Mouse (Mus musculus) myocyte (in vitro differentiated cells): ENCODE data around the gene Gm4744. TPM values are rescaled to one million over a fixed set of nuclear protein-coding genes. Genes with fewer than 3 reads are reported as not detected.
"Not testable (repeated sequence)": the region's sequence is repeated elsewhere in the genome, so short reads cannot be mapped to it uniquely, and the experiment has no call there.

Experiments
- H3K27me3 ChIP-seq: one replicate; pipeline ENCODE4 v1.6.1; 2011; ENCODE audit not compliant: control insufficient read depth, insufficient read depth, insufficient read length
- H3K36me3 ChIP-seq: one replicate; pipeline ENCODE4 v1.6.1; 2011; ENCODE audit not compliant: control insufficient read depth, insufficient read depth
- H3K4me2 ChIP-seq: one replicate; pipeline ENCODE4 v1.6.1; 2011; ENCODE audit warnings: low read depth, control low read depth
- H3K4me3 ChIP-seq: one replicate; pipeline ENCODE4 v1.5.1; 2011; ENCODE audit warnings: mild to moderate bottlenecking, control low read depth, moderate library complexity
- H3K79me2 ChIP-seq: one replicate; pipeline ENCODE4 v1.6.1; 2011; ENCODE audit not compliant: control insufficient read depth, insufficient read depth
- H3ac ChIP-seq: one replicate; pipeline ENCODE4 v1.6.1; 2011; ENCODE audit not compliant: control insufficient read depth, insufficient read length
- CEBPB ChIP-seq: IDR thresholded peaks from 2 replicates; pipeline ENCODE4 v1.6.1; 2011; ENCODE audit warnings: mild to moderate bottlenecking, moderate library complexity; ENCODE audit not compliant: poor library complexity, insufficient read depth, severe bottlenecking
- E2F4 ChIP-seq: IDR thresholded peaks from one replicate; pipeline ENCODE4 v1.6.1; 2011; ENCODE audit warnings: mild to moderate bottlenecking, control low read depth, moderate library complexity; ENCODE audit not compliant: insufficient read depth
- MAX ChIP-seq: IDR thresholded peaks from one replicate; pipeline ENCODE4 v1.6.1; 2011; ENCODE audit warnings: low read depth, mild to moderate bottlenecking, control low read depth
- MYOD1 ChIP-seq, 3 experiments: IDR thresholded peaks; one replicate each; pipeline ENCODE4 v1.6.1; 2011; ENCODE audit warnings: control low read depth in 2 of 3, low read depth in 2 of 3, mild to moderate bottlenecking in 2 of 3, moderate library complexity in 1 of 3; ENCODE audit not compliant: insufficient read length in 2 of 3, control insufficient read depth in 1 of 3
- MYOG ChIP-seq, 3 experiments: IDR thresholded peaks; one replicate each; pipeline ENCODE4 v1.6.1; 2011; ENCODE audit warnings: control low read depth in 2 of 3, low read depth in 2 of 3, mild to moderate bottlenecking in 2 of 3; ENCODE audit not compliant: insufficient read length in 2 of 3, control insufficient read depth in 1 of 3, insufficient read depth in 1 of 3
- POLR2A ChIP-seq: IDR thresholded peaks from one replicate; pipeline ENCODE4 v1.6.1; 2011; ENCODE audit warnings: low read depth, mild to moderate bottlenecking, control low read depth, moderate library complexity; ENCODE audit not compliant: insufficient read length
- POLR2AphosphoS2 ChIP-seq: IDR thresholded peaks from one replicate; pipeline ENCODE4 v1.6.1; 2011; ENCODE audit warnings: low read depth, control low read depth; ENCODE audit not compliant: insufficient read length
- REST ChIP-seq: IDR thresholded peaks from one replicate; pipeline ENCODE4 v1.6.1; 2011; ENCODE audit warnings: mild to moderate bottlenecking, control low read depth, moderate library complexity; ENCODE audit not compliant: insufficient read depth, insufficient read length
- SRF ChIP-seq: IDR thresholded peaks from one replicate; pipeline ENCODE4 v1.6.1; 2011; ENCODE audit warnings: low read depth; ENCODE audit not compliant: control insufficient read depth, insufficient read length
- TCF12 ChIP-seq: IDR thresholded peaks from one replicate; pipeline ENCODE4 v1.6.1; 2011; ENCODE audit warnings: mild to moderate bottlenecking, control low read depth; ENCODE audit not compliant: poor library complexity, insufficient read depth, severe bottlenecking
- TCF3 ChIP-seq: IDR thresholded peaks from one replicate; pipeline ENCODE4 v1.6.1; 2011; ENCODE audit warnings: low read depth, control low read depth; ENCODE audit not compliant: insufficient read length
- USF1 ChIP-seq: IDR thresholded peaks from one replicate; pipeline ENCODE4 v1.6.1; 2011; ENCODE audit warnings: low read depth, mild to moderate bottlenecking, control low read depth, moderate library complexity
- polyA plus RNA-seq: library from polyadenylated mRNA; unstranded; fragments of >200 nt; fragmentation: generic; extraction: Trizol; gene quantifications from one replicate; pipeline ENCODE4 v1.2.1, GENCODE M21; 2012; ENCODE audit warnings: missing spikeins

Gene Gm4744
- polyA plus RNA-seq = not detected

DNA sequence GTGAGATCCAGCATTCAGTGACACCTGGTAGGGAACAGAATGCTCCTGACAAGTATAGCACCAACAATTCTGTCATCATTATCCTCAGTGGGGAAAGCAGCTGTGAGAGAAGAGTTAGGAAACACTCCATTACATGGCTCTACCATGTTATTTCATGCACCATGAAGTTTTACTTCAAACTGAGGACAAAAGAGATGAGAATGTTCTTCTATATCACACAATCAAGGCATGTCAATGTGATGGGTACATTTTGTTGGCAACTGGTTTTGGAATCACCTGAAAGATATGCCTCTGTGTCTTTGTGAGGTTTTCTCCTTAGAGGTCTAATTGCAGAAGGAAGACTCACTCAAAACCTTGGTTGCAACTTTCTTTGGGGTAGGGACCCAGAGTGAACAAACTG lies at the start of gene Gm4744:
Gm4744 (minus strand) TSS at position 101 of the 400 bp plus-strand sequence.
- Histone ChIP-seq H3K79me2 (no peaks in the 10 kb centered on the region), H3ac (no peak within 1 kb of the TSS), H3K4me2 (no peak within 1 kb of the TSS), H3K36me3 (no peaks in the 10 kb centered on the region), H3K27me3 (no peaks in the 10 kb centered on the region), H3K4me3 (no peak within 1 kb of the TSS)
- no peak for TF ChIP-seq SRF
- TF ChIP-seq TCF3 = no peak
- TF ChIP-seq TCF12 = no peak
- TF ChIP-seq MAX = no peak
- no peak for TF ChIP-seq CEBPB
- no peak for TF ChIP-seq REST
- TF ChIP-seq POLR2AphosphoS2 = no peak
- no peak for TF ChIP-seq E2F4
- no peak for TF ChIP-seq MYOG (IDR thresholded peaks at IDR 0.05; ENCODE audit: control insufficient read depth in 1 of 3, insufficient read depth in 1 of 3, insufficient read length in 2 of 3, low read depth in 2 of 3)
- no peak for TF ChIP-seq POLR2A
- TF ChIP-seq USF1 = no peak
- no peak for TF ChIP-seq MYOD1 (IDR thresholded peaks at IDR 0.05; ENCODE audit: control insufficient read depth in 1 of 3, insufficient read length in 2 of 3, low read depth in 2 of 3)

DNA sequence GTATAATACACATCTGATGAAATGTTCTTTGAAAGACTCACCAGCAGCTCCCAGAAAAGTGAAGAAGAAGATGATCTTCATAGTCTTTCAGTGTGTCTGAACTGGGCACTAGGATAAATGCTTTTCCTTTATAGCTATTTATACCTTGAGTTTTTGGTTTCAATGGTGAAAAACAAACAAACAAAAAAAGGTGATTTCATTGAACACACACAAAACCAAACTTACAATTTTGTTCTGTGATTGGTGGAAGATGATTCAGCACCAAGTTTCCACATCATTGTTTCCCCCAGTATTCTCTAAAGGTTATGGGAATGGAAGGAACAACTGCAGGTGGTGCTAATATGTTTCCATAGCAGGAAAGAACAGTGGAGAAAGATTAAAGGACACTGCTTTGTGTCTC lies 47.7 kb upstream of the Gm4744 start, which contains the start of gene Gm2663:
Gm2663 (minus strand) TSS at position 101 of the 400 bp plus-strand sequence.
- H3K36me3 ChIP-seq, H3K4me3 ChIP-seq, H3K79me2 ChIP-seq, H3ac ChIP-seq, H3K4me2 ChIP-seq, H3K27me3 ChIP-seq: not testable (repeated sequence)

DNA sequence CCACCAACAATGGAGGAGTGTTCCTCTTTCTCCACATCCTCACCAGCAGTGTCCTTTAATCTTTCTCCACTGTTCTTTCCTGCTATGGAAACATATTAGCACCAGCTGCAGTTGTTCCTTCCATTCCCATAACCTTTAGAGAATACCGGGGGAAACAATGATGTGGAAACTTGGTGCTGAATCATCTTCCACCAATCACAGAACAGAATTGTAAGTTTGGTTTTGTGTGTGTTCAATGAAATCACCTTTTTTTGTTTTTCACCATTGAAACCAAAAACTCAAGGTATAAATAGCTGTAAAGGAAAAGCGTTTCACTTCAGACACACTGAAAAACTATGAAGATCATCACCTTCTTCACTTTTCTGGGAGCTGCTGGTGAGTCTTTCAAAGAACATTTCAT lies 12.8 kb upstream of the Gm4744 start, which contains the start of gene 1810009J06Rik:
1810009J06Rik (plus strand) TSS at position 301 of the 400 bp plus-strand sequence.
- not testable (repeated sequence) for H3K27me3 ChIP-seq, H3K4me3 ChIP-seq, H3K4me2 ChIP-seq, H3K36me3 ChIP-seq, H3K79me2 ChIP-seq, H3ac ChIP-seq

DNA sequence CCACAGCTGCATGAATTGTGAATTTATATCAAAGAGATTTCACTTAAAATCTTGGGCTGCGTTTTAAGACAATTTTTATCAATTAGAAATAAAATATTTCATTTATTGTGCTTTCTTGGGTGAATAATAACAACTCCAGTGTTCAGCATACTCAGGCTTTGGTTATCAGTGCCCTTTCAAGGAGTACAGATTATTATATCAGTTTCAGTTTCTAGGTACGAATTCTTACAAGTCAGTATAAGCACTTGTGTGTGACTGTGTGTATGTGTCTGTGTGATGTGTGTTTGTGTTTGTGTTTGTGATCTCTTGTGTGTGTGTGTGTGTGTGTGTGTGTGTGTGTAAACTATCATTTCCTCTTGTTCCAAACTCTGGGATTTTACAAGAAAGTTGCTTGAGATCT lies 2.0 kb upstream of the Gm4744 start:
- no peak overlapping the region for H3K4me3 ChIP-seq
- H3K36me3 ChIP-seq = no peaks in the 10 kb centered on the region
- no peak overlapping the region for H3ac ChIP-seq
- H3K79me2 ChIP-seq = no peaks in the 10 kb centered on the region
- TF ChIP-seq REST (no peak), POLR2AphosphoS2 (no peak), SRF (no peak), MYOD1 (IDR thresholded peaks at IDR 0.05; ENCODE audit: control insufficient read depth in 1 of 3, insufficient read length in 2 of 3, low read depth in 2 of 3) (no peak), USF1 (no peak), TCF12 (no peak), MAX (no peak)
- H3K27me3 ChIP-seq = no peaks in the 10 kb centered on the region
- no peak overlapping the region for H3K4me2 ChIP-seq

GRCm38 (mm10) chr6:40940457-40940856 lies 11.2 kb downstream of the Gm4744 start, which contains the start of gene 1700074P13Rik:
1700074P13Rik (minus strand) TSS chr6:40940557.
- H3K4me3 ChIP-seq = no peak within 1 kb of the TSS
- peaks cover 5% of the 10 kb centered on the region for H3K27me3 ChIP-seq

DNA sequence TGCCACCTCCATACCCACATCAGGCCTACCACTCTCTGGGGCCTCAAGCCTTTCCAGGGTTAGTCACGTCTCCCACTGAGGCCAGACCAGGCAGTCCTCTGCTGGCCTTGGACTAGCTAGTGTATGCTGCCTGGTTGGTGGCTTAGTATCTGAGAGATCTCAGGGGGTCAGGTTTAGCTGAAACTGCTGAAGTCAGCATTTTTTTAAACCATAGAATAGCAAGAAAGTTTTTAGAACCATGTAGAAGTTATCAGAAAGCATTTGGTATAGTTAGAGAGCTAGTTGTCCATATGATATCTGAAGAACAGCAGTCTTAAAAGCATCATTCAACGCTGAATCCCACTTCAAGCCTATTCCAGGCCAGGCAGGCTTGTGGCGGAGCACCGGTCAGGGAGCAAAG lies 31.7 kb downstream of the Gm4744 start:
- H3K4me3 ChIP-seq = no peak overlapping the region
- H3K27me3 ChIP-seq = no peaks in the 10 kb centered on the region
- no peak for TF ChIP-seq TCF3
- no peak for TF ChIP-seq MYOG (IDR thresholded peaks at IDR 0.05; ENCODE audit: control insufficient read depth in 1 of 3, insufficient read depth in 1 of 3, insufficient read length in 2 of 3, low read depth in 2 of 3)
- TF ChIP-seq E2F4 = no peak
- no peak for TF ChIP-seq CEBPB
- no peak for TF ChIP-seq SRF
- TF ChIP-seq POLR2AphosphoS2 = no peak
- no peak for TF ChIP-seq TCF12
- TF ChIP-seq MAX = no peak
- TF ChIP-seq MYOD1 (IDR thresholded peaks at IDR 0.05; ENCODE audit: control insufficient read depth in 1 of 3, insufficient read length in 2 of 3, low read depth in 2 of 3) = no peak
- no peak for TF ChIP-seq POLR2A
- H3K79me2 ChIP-seq = no peaks in the 10 kb centered on the region
- H3K4me2 ChIP-seq = no peak overlapping the region
- H3K36me3 ChIP-seq = no peaks in the 10 kb centered on the region
- no peak overlapping the region for H3ac ChIP-seq

More at GRCm38 (mm10) chr6:40940457-40940856, 11.2 kb downstream of the Gm4744 start, which contains the start of gene 1700074P13Rik:
- H3K79me2 ChIP-seq = no peaks in the 10 kb centered on the region
- TF ChIP-seq TCF3 = no peak
- TF ChIP-seq POLR2A = no peak
- TF ChIP-seq MYOG (IDR thresholded peaks at IDR 0.05; ENCODE audit: control insufficient read depth in 1 of 3, insufficient read depth in 1 of 3, insufficient read length in 2 of 3, low read depth in 2 of 3) = no peak
- no peak for TF ChIP-seq USF1
- TF ChIP-seq REST = no peak
- TF ChIP-seq MAX = no peak
- TF ChIP-seq SRF = no peak
- H3K36me3 ChIP-seq = no peaks in the 10 kb centered on the region
- no peak within 1 kb of the TSS for H3K4me2 ChIP-seq
- H3ac ChIP-seq = no peak within 1 kb of the TSS
